Mouse (Mus musculus) heart, adult 2 months (tissue): ENCODE measurements at regions not wholly inside any gene's neighbourhood (a gene's known extent, or its start where the extent isn't known, plus 50 kb on each side); places are given as distances from the start of the nearest gene placed in this dataset.

Experiments used
- CTCF ChIP-seq: fragments of 200-600 bp; IDR thresholded peaks from 2 replicates; pipeline ENCODE4 v1.8.1; 2022; ENCODE audit warnings: antibody characterized with exemption, mild to moderate bottlenecking, moderate library complexity
- POLR2A ChIP-seq: fragments of 200-500 bp; IDR thresholded peaks from 2 replicates; pipeline ENCODE4 v1.6.1; 2011; ENCODE audit warnings: mild to moderate bottlenecking, low read depth, low read length, control low read depth; ENCODE audit not compliant: insufficient read depth

DNA sequence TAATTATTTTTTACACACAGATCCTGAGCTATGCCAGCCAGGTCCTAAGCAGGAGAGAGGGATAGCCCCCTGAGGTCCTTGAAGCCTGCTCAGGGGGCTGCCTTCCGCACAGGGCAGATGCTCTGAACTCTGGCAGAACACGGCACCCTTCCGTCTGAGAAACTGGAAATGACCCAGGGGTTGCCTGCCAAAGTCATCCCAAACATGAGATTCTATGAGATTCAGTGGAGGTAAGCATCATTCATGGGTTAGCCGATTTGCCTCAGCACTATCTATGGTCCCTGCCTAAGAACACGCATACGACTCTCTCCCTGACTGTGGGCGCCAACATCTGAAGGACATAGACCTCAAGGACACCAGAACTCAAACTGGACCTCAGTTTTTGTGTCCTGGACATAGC lies 152.8 kb downstream of the Bcl11b start:
- no peak for TF ChIP-seq CTCF
- no peak for TF ChIP-seq POLR2A
